Mouse (Mus musculus) olfactory bulb, adult 2 months (tissue): ENCODE measurements around the gene Smg1. TPM values are rescaled to one million over a fixed set of nuclear protein-coding genes. Genes with fewer than 3 reads are reported as not detected.
A peak's percentile ranks its signal among the peaks of the same experiment; 100 is the strongest.

Experiments used
- H3K27ac ChIP-seq: fragments of 200-500 bp; 2 replicates; pipeline ENCODE4 v1.5.1; 2012; ENCODE audit warnings: low read depth, low read length; ENCODE audit not compliant: insufficient read depth
- H3K4me1 ChIP-seq: fragments of 200-500 bp; 2 replicates; pipeline ENCODE4 v1.6.1; 2012; ENCODE audit warnings: low read length; ENCODE audit not compliant: control insufficient read depth, insufficient read depth
- H3K4me3 ChIP-seq: fragments of 200-500 bp; 2 replicates; pipeline ENCODE4 v1.5.1; 2012; ENCODE audit warnings: mild to moderate bottlenecking, low read depth, low read length, moderate library complexity; ENCODE audit not compliant: insufficient read depth
- CTCF ChIP-seq: fragments of 200-500 bp; IDR thresholded peaks from 2 replicates; pipeline ENCODE4 v1.5.1; 2012; ENCODE audit warnings: low read depth, mild to moderate bottlenecking, low read length, moderate library complexity; ENCODE audit not compliant: insufficient read depth
- POLR2A ChIP-seq: fragments of 200-500 bp; IDR thresholded peaks from 2 replicates; pipeline ENCODE4 v1.6.1; 2012; ENCODE audit warnings: mild to moderate bottlenecking, low read depth, low read length, moderate library complexity; ENCODE audit not compliant: insufficient read depth
- WGBS: fragments of 180-500 bp; shearing (Covaris S2); methylation state at CpG from one replicate; pipeline ENCODE4 v1.1.7; 2018; 5-methylcytosine and 5-hydroxymethylcytosine counted together
- polyA plus RNA-seq: library from polyadenylated mRNA; stranded (reverse); fragments of >200 nt; gene quantifications from 2 replicates; pipeline ENCODE4 v1.2.4, GENCODE M21; 2012; ENCODE audit warnings: low replicate concordance; ENCODE audit not compliant: missing spikeins, insufficient read depth, insufficient read length

The Smg1 gene
- polyA plus RNA-seq, 1 experiment = 211 TPM

DNA sequence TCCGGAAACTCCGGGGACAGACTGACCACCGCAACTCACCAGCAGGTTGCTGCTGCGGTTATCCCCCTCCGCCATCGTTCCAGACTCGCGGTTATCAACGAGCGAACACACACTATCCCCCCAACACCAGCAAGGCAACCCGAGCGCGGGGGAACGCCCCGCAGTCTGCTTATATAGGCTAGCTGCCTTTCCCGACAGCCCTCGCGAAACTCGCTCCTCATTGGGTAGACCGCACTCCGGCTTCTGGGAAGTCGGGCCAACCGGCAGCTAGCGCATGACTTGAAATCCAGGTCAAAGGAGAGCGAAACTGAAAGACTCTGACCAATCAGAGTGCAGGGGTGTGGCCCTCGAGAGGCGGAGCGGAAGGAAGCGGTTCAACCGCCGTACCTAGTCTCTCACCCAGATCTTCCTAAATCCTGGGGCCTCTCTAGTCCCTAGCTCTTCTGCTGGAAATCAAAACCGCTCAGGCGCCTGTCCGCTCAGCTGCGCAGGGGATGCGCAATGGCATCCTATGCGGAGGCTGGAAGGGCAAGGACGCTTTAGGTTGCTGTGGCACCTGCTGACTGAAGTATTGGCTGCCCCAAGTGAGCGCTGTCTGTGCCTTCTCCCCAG is 113.9 kb downstream of the Smg1 start, which contains the start of gene Arl6ip1:
Arl6ip1 (minus strand) TSS at position 233 of the 612 bp plus-strand sequence.
- H3K27ac ChIP-seq = peak within 1 kb of the TSS; percentile 8; the same call in 1 of the 2 replicates
- TF ChIP-seq POLR2A = peak; percentile 96
- TF ChIP-seq CTCF = no peak
- no peaks in the 10 kb centered on the region for H3K4me1 ChIP-seq
- peak within 1 kb of the TSS; percentile 71 for H3K4me3 ChIP-seq
- WGBS = under 1% methylated on average over 39 of the region's 39 CpGs

GRCm38 (mm10) chr7:118128925-118129429 is 114.5 kb downstream of the Smg1 start:
- 0% methylated on average over 21 of the region's 21 CpGs for WGBS
- peak overlapping the region; percentile 71 for H3K4me3 ChIP-seq
- TF ChIP-seq POLR2A (no peak), CTCF (no peak)
- 0 out of 2 replicates have a peak overlapping the region, but pooled peaks have one; percentile 6 for H3K27ac ChIP-seq
- H3K4me1 ChIP-seq = no peaks in the 10 kb centered on the region

- H3K27ac ChIP-seq = no peak overlapping the region
- no peak overlapping the region for H3K4me3 ChIP-seq
- WGBS = 65% methylated on average over 11 of the region's 11 CpGs
- TF ChIP-seq POLR2A (no peak), CTCF (no peak)
- no peaks in the 10 kb centered on the region for H3K4me1 ChIP-seq
Observed at GRCm38 (mm10) chr7:118126219-118126875, 117.1 kb downstream of the Smg1 start.

- no peaks in the 10 kb centered on the region for H3K4me1 ChIP-seq
- H3K4me3 ChIP-seq = no peak overlapping the region
- TF ChIP-seq POLR2A (no peak), CTCF (no peak)
- H3K27ac ChIP-seq = no peak overlapping the region
Observed at GRCm38 (mm10) chr7:118125736-118126135, 117.7 kb downstream of the Smg1 start.

DNA sequence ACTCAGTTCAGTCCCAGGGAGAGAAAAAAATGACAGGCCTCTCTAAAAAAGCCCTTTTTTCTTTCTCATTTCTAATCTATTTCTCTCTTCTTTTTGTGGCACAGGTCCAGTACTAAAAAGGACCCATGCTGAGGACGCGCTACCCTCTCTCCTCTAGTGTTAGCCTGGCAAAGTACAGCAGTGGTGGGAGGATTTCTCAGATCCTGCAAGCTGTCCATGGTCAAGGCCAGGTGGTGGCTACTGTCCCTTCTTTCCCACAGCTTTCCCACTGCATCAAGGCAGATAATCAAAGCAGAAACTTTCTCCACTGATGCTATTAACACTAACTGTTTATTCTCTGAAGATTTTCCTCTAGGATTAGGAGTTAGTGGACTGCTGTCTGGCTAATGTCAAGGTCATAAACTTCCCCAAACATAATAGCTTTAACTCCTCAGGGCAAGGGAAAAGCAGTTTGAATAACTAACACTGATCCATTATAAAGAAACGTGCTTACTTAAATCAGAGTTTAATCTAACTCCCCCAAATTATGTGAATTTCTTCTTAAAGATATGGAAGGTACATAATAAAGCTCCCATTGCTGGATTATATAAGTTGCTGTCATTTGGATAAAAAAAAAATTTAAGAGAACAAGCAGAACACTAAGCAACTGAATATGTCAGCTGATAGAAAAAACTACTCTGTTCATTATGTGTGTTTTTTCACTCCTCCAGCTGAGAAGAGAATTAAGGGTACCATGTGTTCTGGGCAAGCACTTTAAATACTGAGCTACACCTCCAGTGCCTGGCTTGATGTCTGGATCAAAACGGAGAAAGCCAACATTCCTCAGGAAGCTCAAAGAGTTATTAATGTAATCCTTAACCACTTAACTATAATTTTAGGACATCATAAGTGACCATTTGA is 119.7 kb downstream of the Smg1 start:
- no peaks in the 10 kb centered on the region for H3K4me1 ChIP-seq
- TF ChIP-seq CTCF (no peak), POLR2A (no peak)
- 86% methylated on average over 4 of the region's 4 CpGs for WGBS
- no peak overlapping the region for H3K27ac ChIP-seq
- H3K4me3 ChIP-seq = no peak overlapping the region

- Histone ChIP-seq H3K4me1 (no peaks in the 10 kb centered on the region), H3K27ac (no peak overlapping the region), H3K4me3 (no peak overlapping the region)
- TF ChIP-seq CTCF = no peak
- no peak for TF ChIP-seq POLR2A
- 96% methylated on average over 7 of the region's 7 CpGs for whole genome bisulfite sequencing
Observed at GRCm38 (mm10) chr7:118122235-118122634, 121.2 kb downstream of the Smg1 start.

- H3K4me3 ChIP-seq = no peak overlapping the region
- H3K4me1 ChIP-seq = peaks cover 2% of the 10 kb centered on the region
- TF ChIP-seq POLR2A (no peak), CTCF (no peak)
- WGBS = 88% methylated on average over 1 of the region's 1 CpGs
- H3K27ac ChIP-seq = no peak overlapping the region
Observed at GRCm38 (mm10) chr7:118120654-118121053, 122.8 kb downstream of the Smg1 start.

DNA sequence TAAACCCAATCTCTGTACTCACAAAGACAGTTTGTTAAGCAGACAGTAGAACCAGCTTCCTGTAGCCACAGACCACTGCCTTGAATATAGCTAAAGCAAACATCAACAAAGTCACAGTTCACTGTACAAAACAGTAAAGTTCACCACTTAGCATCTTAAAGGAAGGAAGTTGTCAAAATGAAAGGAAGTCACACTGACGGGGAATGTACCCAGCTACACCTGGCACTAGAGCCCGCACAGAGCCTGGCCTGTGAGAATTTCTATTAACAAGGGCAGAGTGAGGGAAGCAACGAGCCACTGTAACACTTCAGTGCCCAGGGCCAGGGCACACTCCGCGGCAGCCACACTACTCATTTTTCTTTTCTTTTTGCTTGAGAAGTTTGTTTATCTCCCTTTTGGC is 123.5 kb downstream of the Smg1 start:
- WGBS = 73% methylated on average over 5 of the region's 5 CpGs
- no peak overlapping the region for H3K4me3 ChIP-seq
- TF ChIP-seq CTCF = no peak
- TF ChIP-seq POLR2A = no peak
- H3K27ac ChIP-seq = no peak overlapping the region
- H3K4me1 ChIP-seq = peaks cover 4% of the 10 kb centered on the region
